Mouse (Mus musculus) thymus, adult 2 months (tissue): ENCODE results near the gene Ak6.

Experiments used
- CTCF ChIP-seq: fragments of 200-500 bp; IDR thresholded peaks from 2 replicates; pipeline ENCODE4 v1.5.1; 2012; ENCODE audit warnings: mild to moderate bottlenecking, control low read depth, low read length, moderate library complexity, borderline replicate concordance; ENCODE audit not compliant: control insufficient read depth, poor library complexity, insufficient read depth; ENCODE audit errors: extremely low read depth
- POLR2A ChIP-seq: fragments of 200-500 bp; IDR thresholded peaks from 2 replicates; pipeline ENCODE4 v1.6.1; 2012; ENCODE audit warnings: mild to moderate bottlenecking, low read length, control low read depth, moderate library complexity; ENCODE audit not compliant: control insufficient read depth, poor library complexity, insufficient read depth; ENCODE audit errors: extremely low read depth

- no peak for TF ChIP-seq POLR2A
- no peak for TF ChIP-seq CTCF
Measured at GRCm38 (mm10) chr13:100612251-100612650, 38.5 kb upstream of the Ak6 start.
